Mouse (Mus musculus) midbrain, postnatal 0 days (tissue): ENCODE measurements at regions not wholly inside any gene's neighbourhood (a gene's known extent, or its start where the extent isn't known, plus 50 kb on each side); places are given as distances from the start of the nearest gene placed in this dataset.

ENCODE experiments used
- ATAC-seq: fragments of 200-750 bp; cut with Nextera tagmentation; 2 replicates; pipeline ENCODE4 v1.8.0; 2017; ENCODE audit warnings: moderate number of reproducible peaks, mild to moderate bottlenecking, moderate TSS enrichment, moderate library complexity; ENCODE audit not compliant: low FRiP score
- DNase-seq: peaks from one replicate; pipeline ENCODE4 v3.0.0-alpha.2; 2015; ENCODE audit warnings: low spot score
- H3K27ac ChIP-seq: fragments of 300-500 bp; sonication (generic); 2 replicates; pipeline ENCODE4 v1.5.1; 2014; ENCODE audit warnings: low read depth, mild to moderate bottlenecking, low read length, mixed read lengths
- H3K27me3 ChIP-seq: fragments of 300-500 bp; sonication (generic); 2 replicates; pipeline ENCODE4 v1.6.1; 2014; ENCODE audit warnings: low read length, control low read depth, mixed read lengths; ENCODE audit not compliant: insufficient read depth
- H3K36me3 ChIP-seq: fragments of 300-500 bp; sonication (generic); 2 replicates; pipeline ENCODE4 v1.6.1; 2014; ENCODE audit warnings: low read length, control low read depth, mixed read lengths; ENCODE audit not compliant: insufficient read depth
- H3K4me1 ChIP-seq: fragments of 300-500 bp; sonication (generic); 2 replicates; pipeline ENCODE4 v1.6.1; 2014; ENCODE audit warnings: mild to moderate bottlenecking, control low read depth, antibody characterized with exemption, low read length, mixed read lengths; ENCODE audit not compliant: insufficient read depth
- H3K4me2 ChIP-seq: fragments of 300-500 bp; sonication (generic); 2 replicates; pipeline ENCODE4 v1.6.1; 2014; ENCODE audit warnings: low read depth, mild to moderate bottlenecking, low read length, mixed read lengths; ENCODE audit not compliant: poor library complexity, severe bottlenecking
- H3K4me3 ChIP-seq: fragments of 300-500 bp; sonication (generic); 2 replicates; pipeline ENCODE4 v1.5.1; 2014; ENCODE audit warnings: low read depth, mild to moderate bottlenecking, low read length, moderate library complexity
- H3K9ac ChIP-seq: fragments of 300-500 bp; sonication (generic); replicated peaks from 2 replicates; pipeline ENCODE4 v1.6.1; 2014; ENCODE audit warnings: mild to moderate bottlenecking, low read length, moderate library complexity, mixed read lengths; ENCODE audit not compliant: poor library complexity, severe bottlenecking
- H3K9me3 ChIP-seq: fragments of 300-500 bp; sonication (generic); 2 replicates; pipeline ENCODE4 v1.6.1; 2016; ENCODE audit warnings: low read length, control low read depth
- CTCF ChIP-seq: IDR thresholded peaks from 2 replicates; pipeline ENCODE4 v1.5.1; 2016; ENCODE audit warnings: antibody characterized with exemption, mild to moderate bottlenecking
- WGBS: fragments of 180-500 bp; shearing (Covaris S2); extraction: QIAGEN DNeasy Blood & Tissue Kit; methylation state at CpG from one replicate; pipeline ENCODE4 v1.1.7; 2014; 5-methylcytosine and 5-hydroxymethylcytosine counted together

GRCm38 (mm10) chr1:115512632-115513031 lies 171.9 kb upstream of the Cntnap5a start:
- Histone ChIP-seq H3K27ac (no peak overlapping the region), H3K4me1 (no peaks in the 10 kb centered on the region), H3K4me2 (no peak overlapping the region), H3K9me3 (no peaks in the 10 kb centered on the region), H3K36me3 (no peaks in the 10 kb centered on the region), H3K4me3 (no peak overlapping the region), H3K27me3 (no peaks in the 10 kb centered on the region), H3K9ac (no peak overlapping the region)
- ATAC-seq (no peak), DNase-seq (no peak)
- no peak for TF ChIP-seq CTCF

GRCm38 (mm10) chr1:115533746-115534145 lies 150.8 kb upstream of the Cntnap5a start:
- peak; percentile 46 for TF ChIP-seq CTCF
- Histone ChIP-seq H3K27me3 (no peaks in the 10 kb centered on the region), H3K36me3 (no peaks in the 10 kb centered on the region), H3K27ac (no peak overlapping the region), H3K4me3 (no peak overlapping the region), H3K4me2 (no peak overlapping the region), H3K9me3 (no peaks in the 10 kb centered on the region), H3K4me1 (no peaks in the 10 kb centered on the region), H3K9ac (no peak overlapping the region)
- peak; percentile 5 for DNase-seq
- 97% methylated on average over 2 of the region's 2 CpGs for WGBS
- no peak for ATAC-seq

- no peak for ATAC-seq
- no peak overlapping the region for H3K4me3 ChIP-seq
- H3K4me2 ChIP-seq: no peak overlapping the region
- 83% methylated on average over 1 of the region's 1 CpGs for WGBS
- H3K9me3 ChIP-seq: no peaks in the 10 kb centered on the region
- H3K36me3 ChIP-seq: no peaks in the 10 kb centered on the region
- H3K4me1 ChIP-seq: no peaks in the 10 kb centered on the region
- no peak overlapping the region for H3K9ac ChIP-seq
- no peak for TF ChIP-seq CTCF
- no peak for DNase-seq
- no peak overlapping the region for H3K27ac ChIP-seq
- H3K27me3 ChIP-seq: no peaks in the 10 kb centered on the region
Measured at GRCm38 (mm10) chr1:115545994-115546393, 138.6 kb upstream of the Cntnap5a start.
